Mouse (Mus musculus) pancreas, adult 10 weeks (tissue): ENCODE measurements around the gene Gm6377. TPM values are rescaled to one million over a fixed set of nuclear protein-coding genes. Genes with fewer than 3 reads are reported as not detected.

Experiments
- polyA plus RNA-seq: library from polyadenylated mRNA; stranded (reverse); fragments of 350-450 nt; fragmentation: Illumina TruSeq; extraction: RNeasy Lipid Tissue Mini Kit (QIAGEN cat#74804); gene quantifications from one replicate; pipeline ENCODE4 v1.2.3, GENCODE M21; 2015; ENCODE audit warnings: low read depth, low replicate concordance; ENCODE audit not compliant: insufficient read depth

The Gm6377 gene
- polyA plus RNA-seq: not detected

GRCm38 (mm10) chrX:109196468-109196867 is at the start of gene Gm6377:
Gene Gm6377, plus strand, starts transcription at chrX:109196756.

Other genes starting within 250 kb of the Gm6377 start
- 3.5 TPM for gene Hmgn5, start 183.4 kb upstream of the Gm6377 start, polyA plus RNA-seq
- gene Sh3bgrl, start 101.4 kb upstream of the Gm6377 start, polyA plus RNA-seq: 24.5 TPM